ENCODE assay signal across 13 mouse cellular contexts in genomic region chr11:44547651-44548196, GRCm38 (mm10). TPM values are rescaled to one million over a fixed set of nuclear protein-coding genes. Genes with fewer than 3 reads are reported as not detected.
DNase-seq lines count a peak whose midpoint lies in the region; ATAC-seq lines count a peak whose summit lies in the region.
"Had no signal": no experiment of that assay in that cellular context is flagged by ENCODE, and none has a peak within 500 bp of the region (broad histone marks: within the 10 kb centered on the region; RNA-seq: fewer than 3 reads in every experiment).

No protein-coding gene starts in this region.

- peak overlapping the region; percentile 75 for H3K27ac ChIP-seq in forebrain, embryonic 13.5 days
- H3K27ac ChIP-seq in forebrain, embryonic 11.5 days (ENCODE audit: low read depth, low read length), result no peak overlapping the region
- H3K27ac ChIP-seq: liver, embryonic 14.5 days had no signal

- DNase-seq in forebrain, embryonic 11.5 days (ENCODE audit: low spot score), result no peak
- DNase-seq in left cerebral cortex, postnatal 14 days (ENCODE audit: low spot score in 2 of 2), result peak; percentile 39 to 44
- DNase-seq in left cerebral cortex, postnatal 4 days, result no peak
- peak; percentile 36 to 50 for DNase-seq in left cerebral cortex, postnatal 36 days (ENCODE audit: low spot score in 2 of 2)
- peak; percentile 38 to 50 for DNase-seq in right cerebral cortex, postnatal 36 days (ENCODE audit: low spot score in 2 of 2)
- no peak for DNase-seq in adrenal gland, postnatal 4 days (ENCODE audit: low spot score in 2 of 2)
- DNase-seq in MN1 (ENCODE audit: low spot score), result no peak
- DNase-seq: cerebellum, adult 9-10 months; kidney, adult 18-20 months; lung, postnatal 4 days had no signal

- H3K9me3 ChIP-seq in forebrain, embryonic 13.5 days (replicated peaks), result no peaks in the 10 kb centered on the region
- H3K9me3 ChIP-seq in forebrain, embryonic 11.5 days (ENCODE audit: control insufficient read depth, low read length), result no peaks in the 10 kb centered on the region

- 67% methylated on average over 8 of the region's 8 CpGs for WGBS in forebrain, embryonic 13.5 days
- WGBS in forebrain, embryonic 11.5 days, result 77% methylated on average over 8 of the region's 8 CpGs

- no peak overlapping the region for H3K4me3 ChIP-seq in forebrain, embryonic 13.5 days
- H3K4me3 ChIP-seq in forebrain, embryonic 11.5 days (ENCODE audit: low read depth, low read length), result no peak overlapping the region
- H3K4me3 ChIP-seq: heart, embryonic 12.5 days had no signal

- no peak overlapping the region for H3K9ac ChIP-seq in forebrain, embryonic 13.5 days
- H3K9ac ChIP-seq in forebrain, embryonic 11.5 days (ENCODE audit: low read length), result no peak overlapping the region
- H3K9ac ChIP-seq: heart, embryonic 12.5 days; liver, embryonic 14.5 days had no signal

- peaks cover 78% of the 10 kb centered on the region for H3K36me3 ChIP-seq in forebrain, embryonic 13.5 days (ENCODE audit: poor library complexity, severe bottlenecking)
- H3K36me3 ChIP-seq in forebrain, embryonic 11.5 days (ENCODE audit: control insufficient read depth, insufficient read depth, low read length), result peaks cover 20% of the 10 kb centered on the region

- intact Hi-C loops in left cerebral cortex, postnatal 14 days (cut with DNase I), result no loop called here
- intact Hi-C loops in left cerebral cortex, postnatal 4 days (cut with DNase I), result no loop called here
- intact Hi-C loops in left cerebral cortex, postnatal 36 days (cut with DNase I), result no loop called here

- no peaks in the 10 kb centered on the region for H3K27me3 ChIP-seq in forebrain, embryonic 13.5 days
- no peaks in the 10 kb centered on the region for H3K27me3 ChIP-seq in forebrain, embryonic 11.5 days (ENCODE audit: control insufficient read depth, insufficient read depth, low read length)
- H3K27me3 ChIP-seq: heart, embryonic 12.5 days had no signal

- no peaks in the 10 kb centered on the region for H3K4me1 ChIP-seq in forebrain, embryonic 13.5 days
- no peaks in the 10 kb centered on the region for H3K4me1 ChIP-seq in forebrain, embryonic 11.5 days (replicated peaks; ENCODE audit: control insufficient read depth, insufficient read depth, low read length)

- ATAC-seq in forebrain, embryonic 13.5 days, result peak; percentile 70
- ATAC-seq in forebrain, embryonic 11.5 days (replicated peaks; ENCODE audit: low FRiP score), result no peak

- no peak overlapping the region for H3K4me2 ChIP-seq in forebrain, embryonic 13.5 days
- no peak overlapping the region for H3K4me2 ChIP-seq in forebrain, embryonic 11.5 days (ENCODE audit: low read depth, low read length, severe bottlenecking)
- H3K4me2 ChIP-seq: heart, embryonic 12.5 days had no signal

RNA-seq across cellular contexts. Expression of gene Rnf145, which starts 29.0 kb away (rescaled TPM):
- polyA plus RNA-seq in forebrain, embryonic 13.5 days (2015; fragmentation: Nextera tagmentation; extraction: Ambion mirVana), result 78.0 and 84.3 TPM in 2 replicates
- polyA plus RNA-seq in forebrain, embryonic 11.5 days (2014; fragmentation: Nextera tagmentation; extraction: Ambion mirVana), result 123 and 124 TPM in 2 replicates
- total RNA-seq in left cerebral cortex, postnatal 14 days (2021), result 100 to 1,000 TPM; 106 to 109 TPM
- total RNA-seq in left cerebral cortex, postnatal 4 days (2021), result 100 to 1,000 TPM in 1 of 2 experiments, 10 to 100 TPM in 1; 93.0 to 107 TPM
- total RNA-seq in left cerebral cortex, postnatal 36 days (2021), result 100 to 1,000 TPM; 104 to 107 TPM
- total RNA-seq in adrenal gland, postnatal 4 days (2021), result 100 to 1,000 TPM; 111 to 113 TPM

Comparison
In these comparisons a context has a peak if more than half of its experiments do, and no peak if none do; other contexts are left out.
1. DNase-seq: peak in left cerebral cortex, postnatal 14 days (2 of 2), left cerebral cortex, postnatal 36 days (2 of 2) and right cerebral cortex, postnatal 36 days (2 of 2); none in forebrain, embryonic 11.5 days (single experiment), left cerebral cortex, postnatal 4 days (single experiment), adrenal gland, postnatal 4 days (0 of 2) and MN1 (single experiment).